Mouse (Mus musculus) central nervous system, embryonic 14 days (tissue): ENCODE data around the gene Ebpl. TPM values are rescaled to one million over a fixed set of nuclear protein-coding genes. Genes with fewer than 3 reads are reported as not detected.

Experiments
- polyA plus RNA-seq: library from polyadenylated mRNA; depleted of rRNA; stranded (reverse); fragments of >200 nt; gene quantifications from 2 replicates; pipeline ENCODE4 v1.2.3, GENCODE M21; 2012; rRNA removed

Ebpl gene
- 4.1 and 4.7 TPM in 2 replicates for polyA plus RNA-seq

DNA sequence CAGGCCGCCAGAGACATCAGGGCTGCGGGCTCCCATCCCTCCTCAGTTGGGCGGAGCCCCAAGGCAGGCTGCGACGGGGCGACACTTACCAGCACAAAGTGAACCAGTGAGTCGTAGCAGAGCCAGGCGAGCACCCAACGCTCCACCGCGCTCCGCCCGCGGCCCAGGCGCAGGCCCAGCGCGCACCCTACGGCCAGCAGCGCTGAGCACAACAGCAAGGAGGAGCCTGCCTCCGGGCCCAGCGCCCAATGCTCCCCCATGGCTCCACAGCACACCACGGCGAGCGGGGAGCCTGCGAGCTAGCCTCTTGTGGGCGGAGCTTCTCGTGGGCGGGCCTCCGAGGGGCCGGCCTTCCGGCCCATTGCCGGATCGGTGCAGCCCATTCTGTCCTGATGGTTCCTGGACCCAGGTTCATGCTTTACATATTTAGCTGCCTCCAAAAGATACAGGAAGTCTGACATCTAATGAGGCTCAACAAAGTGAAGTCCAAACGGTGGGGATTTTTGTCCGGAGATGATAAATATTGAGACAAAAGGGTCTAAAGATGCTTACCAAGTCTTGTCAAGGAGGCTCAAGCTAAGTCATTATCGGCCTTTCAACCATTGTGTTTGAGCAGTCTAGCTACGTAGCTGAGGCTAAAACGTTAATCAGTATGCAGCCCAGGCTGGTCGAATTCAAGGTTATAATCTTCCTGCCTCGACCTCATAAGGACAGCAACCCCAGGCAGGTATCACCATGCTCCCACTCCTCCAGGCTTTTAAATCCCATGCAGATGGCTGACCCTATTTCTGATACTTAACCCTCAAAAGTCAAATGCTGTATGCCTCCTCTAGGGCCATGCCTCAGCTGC, at the start of gene Ebpl:
TSS of gene Ebpl (minus strand) at position 309 of the 850 bp plus-strand sequence.

GRCm38 (mm10) chr14:61309593-61309992, 50.6 kb downstream of the Ebpl start, which contains the start of gene Arl11:
TSS of gene Arl11 (plus strand) at chr14:61309753.

Other genes starting within 250 kb of the Ebpl start
- gene Sacs, start 222.0 kb downstream of the Ebpl start, polyA plus RNA-seq: 10.0 and 11.6 TPM in 2 replicates
- 0.01 and 1.3 TPM in 2 replicates for gene Sgcg, start 101.9 kb downstream of the Ebpl start, polyA plus RNA-seq
- 0.48 and 0.68 TPM in 2 replicates for gene Arl11, start 50.7 kb downstream of the Ebpl start, polyA plus RNA-seq
- gene Kpna3, start 79.4 kb upstream of the Ebpl start, polyA plus RNA-seq: 44.6 and 51.4 TPM in 2 replicates
- 19.0 and 22.1 TPM in 2 replicates for gene Spryd7, start 196.4 kb upstream of the Ebpl start, polyA plus RNA-seq
- gene Trim13, start 237.8 kb upstream of the Ebpl start, polyA plus RNA-seq: 31.3 and 38.5 TPM in 2 replicates
- gene Kcnrg, start 247.0 kb upstream of the Ebpl start, polyA plus RNA-seq: 1.9 and 2.1 TPM in 2 replicates